Mouse (Mus musculus): ENCODE data around the gene Psap. TPM values are rescaled to one million over a fixed set of nuclear protein-coding genes. Genes with fewer than 3 reads are reported as not detected.
"Not testable (repeated sequence)": the region's sequence is repeated elsewhere in the genome, so short reads cannot be mapped to it uniquely, and the experiment has no call there.

Psap gene
- total and polyA plus RNA-seq, 2 experiments from 2014 or later: 259 to 690 TPM

- H3K4me2 ChIP-seq (ENCODE audit: low read depth): no peak overlapping the region
- ATAC-seq: no peak
- H3K27ac ChIP-seq (ENCODE audit: low read depth, low read length): no peak overlapping the region
- peak; percentile 66 for DNase-seq
- no peaks in the 10 kb centered on the region for H3K4me1 ChIP-seq (ENCODE audit: insufficient read depth)
- no peaks in the 10 kb centered on the region for H3K9me3 ChIP-seq (ENCODE audit: low read length)
- TF ChIP-seq CTCF (IDR thresholded peaks at IDR 0.05; ENCODE audit: low read depth): peak; percentile 78
- no peaks in the 10 kb centered on the region for H3K36me3 ChIP-seq (ENCODE audit: insufficient read depth)
- H3K9ac ChIP-seq: no peak overlapping the region
- H3K4me3 ChIP-seq (ENCODE audit: low read depth, low read length): no peak overlapping the region
- H3K27me3 ChIP-seq (ENCODE audit: insufficient read depth, low read length): no peaks in the 10 kb centered on the region
- 67% methylated on average over 10 of the region's 10 CpGs for WGBS
Measured at GRCm38 (mm10) chr10:60237475-60238154, 39.8 kb upstream of the Psap start.

GRCm38 (mm10) chr10:60240416-60240815 is 37.0 kb upstream of the Psap start:
- ATAC-seq: no peak
- Histone ChIP-seq H3K27ac (ENCODE audit: low read depth, low read length) (no peak overlapping the region), H3K36me3 (ENCODE audit: insufficient read depth) (no peaks in the 10 kb centered on the region), H3K4me1 (ENCODE audit: insufficient read depth) (no peaks in the 10 kb centered on the region), H3K4me3 (ENCODE audit: low read depth, low read length) (no peak overlapping the region), H3K4me2 (ENCODE audit: low read depth) (no peak overlapping the region), H3K9me3 (ENCODE audit: low read length) (no peaks in the 10 kb centered on the region), H3K9ac (no peak overlapping the region), H3K27me3 (ENCODE audit: insufficient read depth, low read length) (no peaks in the 10 kb centered on the region)
- TF ChIP-seq CTCF (IDR thresholded peaks at IDR 0.05; ENCODE audit: low read depth): no peak
- 92% methylated on average over 6 of the region's 6 CpGs for WGBS
- DNase-seq: no peak

- Histone ChIP-seq H3K9ac (no peak overlapping the region), H3K9me3 (ENCODE audit: low read length) (no peaks in the 10 kb centered on the region), H3K4me1 (ENCODE audit: insufficient read depth) (no peaks in the 10 kb centered on the region), H3K27ac (ENCODE audit: low read depth, low read length) (no peak overlapping the region), H3K36me3 (ENCODE audit: insufficient read depth) (no peaks in the 10 kb centered on the region), H3K4me2 (ENCODE audit: low read depth) (no peak overlapping the region), H3K27me3 (ENCODE audit: insufficient read depth, low read length) (no peaks in the 10 kb centered on the region), H3K4me3 (ENCODE audit: low read depth, low read length) (no peak overlapping the region)
- WGBS: 89% methylated on average over 5 of the region's 5 CpGs
- no peak for TF ChIP-seq CTCF (IDR thresholded peaks at IDR 0.05; ENCODE audit: low read depth)
- DNase-seq: no peak
- ATAC-seq: no peak
Measured at GRCm38 (mm10) chr10:60243941-60244340, 33.5 kb upstream of the Psap start.

GRCm38 (mm10) chr10:60245041-60245440 is 32.4 kb upstream of the Psap start:
- ATAC-seq (peak; percentile 79), DNase-seq (peak; percentile 97)
- H3K4me1 ChIP-seq (ENCODE audit: insufficient read depth): no peaks in the 10 kb centered on the region
- no peaks in the 10 kb centered on the region for H3K36me3 ChIP-seq (ENCODE audit: insufficient read depth)
- H3K27me3 ChIP-seq (ENCODE audit: insufficient read depth, low read length): no peaks in the 10 kb centered on the region
- no peak overlapping the region for H3K4me2 ChIP-seq (ENCODE audit: low read depth)
- WGBS: 3% methylated on average over 8 of the region's 8 CpGs
- no peak overlapping the region for H3K27ac ChIP-seq (ENCODE audit: low read depth, low read length)
- no peak overlapping the region for H3K4me3 ChIP-seq (ENCODE audit: low read depth, low read length)
- TF ChIP-seq CTCF (IDR thresholded peaks at IDR 0.05; ENCODE audit: low read depth): peak; percentile 100
- H3K9me3 ChIP-seq (ENCODE audit: low read length): no peaks in the 10 kb centered on the region
- H3K9ac ChIP-seq: no peak overlapping the region

GRCm38 (mm10) chr10:60245635-60246034 is 31.8 kb upstream of the Psap start:
- DNase-seq (no peak), ATAC-seq (no peak)
- WGBS: 80% methylated on average over 7 of the region's 7 CpGs

GRCm38 (mm10) chr10:60246519-60246918 is 30.9 kb upstream of the Psap start:
- Histone ChIP-seq H3K4me2 (ENCODE audit: low read depth) (no peak overlapping the region), H3K4me1 (ENCODE audit: insufficient read depth) (no peaks in the 10 kb centered on the region), H3K36me3 (ENCODE audit: insufficient read depth) (no peaks in the 10 kb centered on the region), H3K27me3 (ENCODE audit: insufficient read depth, low read length) (no peaks in the 10 kb centered on the region), H3K4me3 (ENCODE audit: low read depth, low read length) (no peak overlapping the region), H3K27ac (ENCODE audit: low read depth, low read length) (no peak overlapping the region), H3K9me3 (ENCODE audit: low read length) (no peaks in the 10 kb centered on the region), H3K9ac (no peak overlapping the region)
- DNase-seq: peak; percentile 41
- TF ChIP-seq CTCF (IDR thresholded peaks at IDR 0.05; ENCODE audit: low read depth): peak; percentile 60
- WGBS: 38% methylated on average over 5 of the region's 5 CpGs
- ATAC-seq: 0 out of 2 replicates have a peak, but pooled peaks have one; percentile 10

More at GRCm38 (mm10) chr10:60245635-60246034, 31.8 kb upstream of the Psap start:
- Histone ChIP-seq H3K4me2 (ENCODE audit: low read depth) (no peak overlapping the region), H3K4me3 (ENCODE audit: low read depth, low read length) (no peak overlapping the region), H3K27me3 (ENCODE audit: insufficient read depth, low read length) (no peaks in the 10 kb centered on the region), H3K9ac (no peak overlapping the region), H3K27ac (ENCODE audit: low read depth, low read length) (no peak overlapping the region), H3K36me3 (ENCODE audit: insufficient read depth) (no peaks in the 10 kb centered on the region), H3K9me3 (ENCODE audit: low read length) (no peaks in the 10 kb centered on the region), H3K4me1 (ENCODE audit: insufficient read depth) (no peaks in the 10 kb centered on the region)
- no peak for TF ChIP-seq CTCF (IDR thresholded peaks at IDR 0.05; ENCODE audit: low read depth)

- not testable (repeated sequence) for H3K4me3 ChIP-seq (ENCODE audit: low read depth, low read length); H3K36me3 ChIP-seq (ENCODE audit: insufficient read depth); DNase-seq; ATAC-seq; H3K9ac ChIP-seq; H3K4me2 ChIP-seq (ENCODE audit: low read depth); H3K27me3 ChIP-seq (ENCODE audit: insufficient read depth, low read length); H3K4me1 ChIP-seq (ENCODE audit: insufficient read depth); H3K9me3 ChIP-seq (ENCODE audit: low read length); H3K27ac ChIP-seq (ENCODE audit: low read depth, low read length)
- 84% methylated on average over 3 of the region's 3 CpGs for WGBS
Measured at GRCm38 (mm10) chr10:60248345-60248744, 29.1 kb upstream of the Psap start.

Measured in forebrain, postnatal 0 days (tissue).